Mouse (Mus musculus) CH12.LX (cell line): ENCODE measurements around the gene Nkx2-3. TPM values are rescaled to one million over a fixed set of nuclear protein-coding genes. Genes with fewer than 3 reads are reported as not detected.

Source experiments
- DNase-seq: peaks from one replicate; pipeline ENCODE4 v3.0.0-alpha.2; 2013; ENCODE audit errors: extremely low read depth
- H3K27ac ChIP-seq: 2 replicates; pipeline ENCODE4 v1.5.1; 2012; ENCODE audit warnings: low read depth, mild to moderate bottlenecking, control low read depth, moderate library complexity; ENCODE audit not compliant: insufficient read depth
- H3K27me3 ChIP-seq: replicated peaks from 2 replicates; pipeline ENCODE3; 2012; ENCODE audit warnings: inconsistent platforms
- H3K36me3 ChIP-seq, 2 experiments: replicated peaks in 1 of 2; 2 replicates each; pipeline versions ENCODE3 to v1.6.1; 2012; ENCODE audit warnings: inconsistent platforms in 1 of 2, low read length in 1 of 2, mild to moderate bottlenecking in 1 of 2, mixed read lengths in 1 of 2, moderate library complexity in 1 of 2; ENCODE audit not compliant: control insufficient read depth in 1 of 2, insufficient read depth in 1 of 2
- H3K4me1 ChIP-seq, 2 experiments: 2 replicates each; pipeline ENCODE4 v1.6.1; 2012; ENCODE audit warnings: inconsistent platforms in 1 of 2, moderate library complexity in 1 of 2; ENCODE audit not compliant: insufficient read depth in 2 of 2, control insufficient read depth in 1 of 2
- H3K4me2 ChIP-seq: 2 replicates; pipeline ENCODE4 v1.6.1; 2012; ENCODE audit warnings: low read depth, mild to moderate bottlenecking, control low read depth; ENCODE audit not compliant: poor library complexity, insufficient read depth, severe bottlenecking
- H3K4me3 ChIP-seq, 3 experiments: fragments of 150-350 bp in 1 of 3; sonication (generic) in 1 of 3; replicated peaks in 1 of 3; 2 replicates each; pipeline versions ENCODE3 to v1.5.1; 2011 to 2012; ENCODE audit warnings: low read depth in 2 of 3, low read length in 2 of 3, mild to moderate bottlenecking in 2 of 3, moderate library complexity in 2 of 3, control low read depth in 1 of 3, improper control_type of control experiment in 1 of 3, inconsistent platforms in 1 of 3, mixed read lengths in 1 of 3; ENCODE audit not compliant: poor library complexity in 1 of 3
- H3K79me2 ChIP-seq: replicated peaks from 2 replicates; pipeline ENCODE4 v1.6.1; 2012; ENCODE audit warnings: mild to moderate bottlenecking, moderate library complexity; ENCODE audit not compliant: control insufficient read depth, poor library complexity, insufficient read depth, severe bottlenecking; ENCODE audit errors: extremely low read depth
- H3K9ac ChIP-seq: 2 replicates; pipeline ENCODE4 v1.6.1; 2012; ENCODE audit warnings: low read depth, mild to moderate bottlenecking, control low read depth, moderate library complexity; ENCODE audit not compliant: insufficient read depth
- H3K9me3 ChIP-seq: replicated peaks from 2 replicates; pipeline ENCODE3; 2012; ENCODE audit warnings: low read length, inconsistent platforms, mixed read lengths
- BHLHE40 ChIP-seq: IDR thresholded peaks from 2 replicates; pipeline ENCODE4 v1.6.1; 2011; ENCODE audit warnings: mild to moderate bottlenecking, low read depth, low read length, improper control_type of control experiment
- CHD2 ChIP-seq: IDR thresholded peaks from 2 replicates; pipeline ENCODE4 v1.6.1; 2011; ENCODE audit warnings: low read length, improper control_type of control experiment
- CTCF ChIP-seq, 2 experiments: IDR thresholded peaks in 1 of 2; conservative IDR thresholded peaks in 1 of 2; 2 replicates each; pipeline ENCODE4 v1.5.1; 2011 to 2012; ENCODE audit warnings: low read depth in 2 of 2, low read length in 2 of 2, improper control_type of control experiment in 1 of 2, inconsistent platforms in 1 of 2, mild to moderate bottlenecking in 1 of 2, moderate library complexity in 1 of 2
- ELF1 ChIP-seq: IDR thresholded peaks from 2 replicates; pipeline ENCODE4 v1.6.1; 2014; ENCODE audit warnings: low read depth, mild to moderate bottlenecking, inconsistent platforms, low read length, improper control_type of control experiment
- IRF4 ChIP-seq: IDR thresholded peaks from 2 replicates; pipeline ENCODE4 v1.6.1; 2014; ENCODE audit warnings: low read depth, mild to moderate bottlenecking, inconsistent platforms, low read length, improper control_type of control experiment
- JUN ChIP-seq: IDR thresholded peaks from 2 replicates; pipeline ENCODE4 v1.6.1; 2011; ENCODE audit warnings: low read depth, mild to moderate bottlenecking, low read length, improper control_type of control experiment, moderate library complexity; ENCODE audit not compliant: insufficient read depth
- MAFK ChIP-seq: IDR thresholded peaks from 2 replicates; pipeline ENCODE4 v1.6.1; 2011; ENCODE audit warnings: low read length, improper control_type of control experiment; ENCODE audit not compliant: insufficient replicate concordance
- MXI1 ChIP-seq: IDR thresholded peaks from 2 replicates; pipeline ENCODE4 v1.6.1; 2011; ENCODE audit warnings: mild to moderate bottlenecking, low read depth, low read length, improper control_type of control experiment
- MYC ChIP-seq: IDR thresholded peaks from 2 replicates; pipeline ENCODE4 v1.6.1; 2011; ENCODE audit warnings: low read depth, mild to moderate bottlenecking, improper control_type of control experiment, low read length
- NELFE ChIP-seq: IDR thresholded peaks from 2 replicates; pipeline ENCODE4 v1.6.1; 2011; ENCODE audit warnings: low read depth, low read length, improper control_type of control experiment
- RCOR1 ChIP-seq: conservative IDR thresholded peaks from 2 replicates; pipeline ENCODE4 v1.6.1; 2012; ENCODE audit warnings: low read depth, mild to moderate bottlenecking, inconsistent platforms, low read length, improper control_type of control experiment
- UBTF ChIP-seq: IDR thresholded peaks from 2 replicates; pipeline ENCODE4 v1.6.1; 2012; ENCODE audit warnings: low read depth, mild to moderate bottlenecking, inconsistent platforms, low read length, improper control_type of control experiment, moderate library complexity
- USF1 ChIP-seq: IDR thresholded peaks from 2 replicates; pipeline ENCODE4 v1.6.1; 2014; ENCODE audit warnings: low read depth, mild to moderate bottlenecking, inconsistent platforms, low read length, improper control_type of control experiment
- dilution Hi-C: fragments of 300-500 bp; cut with MboI; formaldehyde crosslinking; loops from 2 replicates; pipeline ENCODE4 v1.14.3; 2020; ENCODE audit warnings: low sequenced_read_pairs; ENCODE audit not compliant: extremely low pct_unique_long_range_greater_than_20kb, extremely low pct_ligation_motif_present
- in situ Hi-C: fragments of 300-500 bp; cut with MboI; formaldehyde crosslinking; loops from 3 replicates; pipeline ENCODE4 v1.14.3; 2019; ENCODE audit warnings: low sequenced_read_pairs, low pct_ligation_motif_present, low pct_unique_long_range_greater_than_20kb, mixed read lengths
- polyA plus RNA-seq: library from polyadenylated mRNA; unstranded; fragments of >175 nt; gene quantifications from 2 replicates; pipeline ENCODE4 v1.2.1, GENCODE M21; 2012; ENCODE audit warnings: low read depth; ENCODE audit not compliant: insufficient read length
- total RNA-seq, 2 experiments: library from RNA; depleted of rRNA; stranded (reverse); fragments of 300-350 nt in 1 of 2; fragments of >200 nt in 1 of 2; gene quantifications; 2 replicates each; pipeline ENCODE4 v1.2.3; 2012 to 2014

Nkx2-3 gene
- total and polyA plus RNA-seq, 3 experiments: not detected

GRCm38 (mm10) chr19:43617761-43618349, 5.7 kb downstream of the Nkx2-3 start:
- TF ChIP-seq RCOR1 (no peak), CTCF (conservative IDR thresholded peaks at IDR 0.05 in 1 of 2, IDR thresholded peaks at IDR 0.05 in 1 of 2; ENCODE audit: low read depth in 2 of 2, low read length in 2 of 2) (no peak), IRF4 (no peak)
- TF ChIP-seq, all 38 proteins: peak for 0
- H3K9ac ChIP-seq: no peak overlapping the region
- dilution Hi-C loops: no loop called here
- peaks cover 25% of the 10 kb centered on the region for H3K27me3 ChIP-seq
- H3K9me3 ChIP-seq: peaks cover 15% of the 10 kb centered on the region
- in situ Hi-C loops: no loop called here
- no peak overlapping the region for H3K27ac ChIP-seq
- peaks cover 0 to 9% of the 10 kb centered on the region in 2 experiments; a peak in 2 of 4 replicates for H3K4me1 ChIP-seq
- no peak overlapping the region for H3K4me3 ChIP-seq
- H3K4me2 ChIP-seq: no peak overlapping the region
- no peaks in the 10 kb centered on the region for H3K36me3 ChIP-seq
- DNase-seq: no peak
- no peaks in the 10 kb centered on the region for H3K79me2 ChIP-seq

GRCm38 (mm10) chr19:43618505-43619030, 6.4 kb downstream of the Nkx2-3 start:
- Histone ChIP-seq H3K27me3 (peaks cover 25% of the 10 kb centered on the region), H3K27ac (no peak overlapping the region), H3K4me3 (no peak overlapping the region), H3K4me1 (peaks cover 0 to 9% of the 10 kb centered on the region in 2 experiments; a peak in 2 of 4 replicates)
- TF ChIP-seq JUN (no peak), USF1 (no peak), MXI1 (no peak), UBTF (no peak), MYC (no peak), MAFK (no peak), ELF1 (no peak)
- TF ChIP-seq, all 38 proteins: peak for 0
- Histone ChIP-seq H3K4me2 (no peak overlapping the region), H3K9me3 (peaks cover 15% of the 10 kb centered on the region), H3K9ac (no peak overlapping the region), H3K36me3 (no peaks in the 10 kb centered on the region), H3K79me2 (no peaks in the 10 kb centered on the region)
- dilution Hi-C loops (no loop called here), in situ Hi-C loops (no loop called here)
- DNase-seq: no peak

- in situ Hi-C loops: loop anchor here (10.0 kb wide), 1 partner anchor 95 kb away; the partner anchor contains the start of gene Got1
- Histone ChIP-seq H3K9ac (no peak overlapping the region), H3K9me3 (peaks cover 4% of the 10 kb centered on the region), H3K4me3 (no peak overlapping the region), H3K27me3 (peaks cover 19% of the 10 kb centered on the region), H3K4me2 (no peak overlapping the region), H3K4me1 (peaks cover 0 to 9% of the 10 kb centered on the region in 2 experiments; a peak in 2 of 4 replicates), H3K79me2 (no peaks in the 10 kb centered on the region)
- DNase-seq: no peak
- dilution Hi-C loops: no loop called here
- TF ChIP-seq CTCF (conservative IDR thresholded peaks at IDR 0.05 in 1 of 2, IDR thresholded peaks at IDR 0.05 in 1 of 2; ENCODE audit: low read depth in 2 of 2, low read length in 2 of 2) (no peak), NELFE (no peak), MYC (no peak), RCOR1 (no peak), MAFK (no peak), BHLHE40 (no peak), CHD2 (no peak), UBTF (no peak)
- TF ChIP-seq, all 38 proteins: peak for 0
- H3K36me3 ChIP-seq: no peaks in the 10 kb centered on the region
- no peak overlapping the region for H3K27ac ChIP-seq
Measured at GRCm38 (mm10) chr19:43619916-43620479, 7.9 kb downstream of the Nkx2-3 start.
